Mouse (Mus musculus): ENCODE results near the gene Gart.

DNA sequence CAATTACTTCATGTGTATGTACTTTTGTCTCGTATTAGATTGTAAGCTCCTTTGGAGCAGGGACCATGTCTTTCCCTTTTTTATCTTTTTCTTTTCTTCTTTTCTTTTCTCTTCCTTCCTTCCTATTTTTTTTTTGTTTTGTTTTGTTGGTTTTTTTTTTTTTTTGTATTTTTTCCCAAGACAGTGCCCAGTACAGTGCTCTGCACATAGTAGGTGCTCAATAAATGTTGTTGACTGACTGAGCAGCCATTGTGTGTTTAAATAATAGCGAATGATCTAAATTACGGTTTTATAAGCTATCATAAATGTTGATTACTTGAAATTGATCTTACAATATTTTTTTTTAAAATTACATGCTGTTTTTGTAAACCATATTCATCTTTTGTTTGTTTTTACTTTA is 17.0 kb upstream of the Gart start:
- TF ChIP-seq CTCF (IDR thresholded peaks at IDR 0.05; ENCODE audit: borderline replicate concordance, insufficient read depth, low read depth, low read length) (no peak), POLR2A (IDR thresholded peaks at IDR 0.05; ENCODE audit: borderline replicate concordance, insufficient read depth, low read length) (no peak)
